Mouse (Mus musculus): ENCODE data around the gene Gabra3.

- TF ChIP-seq CTCF (IDR thresholded peaks at IDR 0.05; ENCODE audit: extremely low read depth, insufficient read depth, insufficient read length, insufficient replicate concordance) = no peak
- no peak for TF ChIP-seq POLR2A (IDR thresholded peaks at IDR 0.05; ENCODE audit: low read depth, low read length)
Measured at GRCm38 (mm10) chrX:72497284-72497683, 159.4 kb downstream of the Gabra3 start.

Measured in spleen, adult 2 months (tissue).